Mouse (Mus musculus) liver, embryonic 14.5 days (tissue): Measurements from ENCODE around the gene A630095N17Rik. TPM values are rescaled to one million over a fixed set of nuclear protein-coding genes. Genes with fewer than 3 reads are reported as not detected.

Experiments used
- ATAC-seq: fragments of 200-750 bp; cut with Nextera tagmentation; 2 replicates; pipeline ENCODE4 v1.8.0; 2017; ENCODE audit warnings: moderate number of reproducible peaks, mild to moderate bottlenecking, moderate library complexity; ENCODE audit not compliant: insufficient read depth
- DNase-seq, 3 experiments: peaks; one replicate each; pipeline ENCODE4 v3.0.0-alpha.2; 2012 to 2013; ENCODE audit warnings: low read depth in 3 of 3, low spot score in 3 of 3
- H3K27ac ChIP-seq: fragments of 300-500 bp; sonication (generic); 2 replicates; pipeline ENCODE4 v1.5.1; 2014; ENCODE audit warnings: moderate library complexity, mild to moderate bottlenecking, control low read depth, inconsistent platforms
- H3K27me3 ChIP-seq: fragments of 300-500 bp; sonication (generic); 2 replicates; pipeline ENCODE4 v1.6.1; 2014; ENCODE audit warnings: mild to moderate bottlenecking, low read length, moderate library complexity; ENCODE audit not compliant: control insufficient read depth, insufficient read depth
- H3K36me3 ChIP-seq: fragments of 300-500 bp; sonication (generic); replicated peaks from 2 replicates; pipeline ENCODE4 v1.6.1; 2014; ENCODE audit warnings: low read depth; ENCODE audit not compliant: control insufficient read depth, insufficient read depth
- H3K4me1 ChIP-seq, 2 experiments: fragments of 200-500 bp in 1 of 2; fragments of 300-500 bp in 1 of 2; sonication (generic) in 1 of 2; replicated peaks; 2 replicates each; pipeline ENCODE4 v1.6.1; 2012 to 2014; ENCODE audit warnings: antibody characterized with exemption in 1 of 2, inconsistent platforms in 1 of 2, low read length in 1 of 2; ENCODE audit not compliant: control insufficient read depth in 2 of 2, insufficient read depth in 2 of 2
- H3K4me2 ChIP-seq: fragments of 300-500 bp; sonication (generic); 2 replicates; pipeline ENCODE4 v1.6.1; 2014; ENCODE audit warnings: low read depth, mild to moderate bottlenecking, control low read depth, moderate library complexity
- H3K4me3 ChIP-seq, 2 experiments: fragments of 200-500 bp in 1 of 2; fragments of 300-500 bp in 1 of 2; sonication (generic) in 1 of 2; 2 replicates each; pipeline ENCODE4 v1.5.1; 2012 to 2014; ENCODE audit warnings: low read depth in 2 of 2, low read length in 2 of 2, mild to moderate bottlenecking in 2 of 2, control low read depth in 1 of 2, inconsistent platforms in 1 of 2, moderate library complexity in 1 of 2; ENCODE audit not compliant: insufficient read depth in 1 of 2
- H3K9ac ChIP-seq: fragments of 300-500 bp; sonication (generic); replicated peaks from 2 replicates; pipeline ENCODE4 v1.6.1; 2014; ENCODE audit warnings: mild to moderate bottlenecking, control low read depth, moderate library complexity
- H3K9me3 ChIP-seq: fragments of 300-500 bp; sonication (generic); 2 replicates; pipeline ENCODE4 v1.6.1; 2016; ENCODE audit warnings: low read length, mixed read lengths; ENCODE audit not compliant: control insufficient read depth
- CTCF ChIP-seq: IDR thresholded peaks from 2 replicates; pipeline ENCODE4 v1.5.1; 2016; ENCODE audit warnings: antibody characterized with exemption, low read depth, control low read depth
- EP300 ChIP-seq: IDR thresholded peaks from 2 replicates; pipeline ENCODE4 v1.6.1; 2016; ENCODE audit warnings: antibody characterized with exemption, low read depth
- WGBS: fragments of 180-500 bp; shearing (Covaris S2); extraction: QIAGEN DNeasy Blood & Tissue Kit; methylation state at CpG from one replicate; pipeline ENCODE4 v1.1.7; 2014; ENCODE audit not compliant: insufficient replicate concordance; 5-methylcytosine and 5-hydroxymethylcytosine counted together
- polyA plus RNA-seq, 2 experiments: library from polyadenylated mRNA; depleted of rRNA in 1 of 2; stranded (reverse) in 1 of 2; unstranded in 1 of 2; fragments of >200 nt; fragmentation: Nextera tagmentation in 1 of 2; extraction: Ambion mirVana in 1 of 2; gene quantifications; 2 replicates each; pipeline versions ENCODE4 v1.2.1 to v1.2.3; 2012 to 2014

A630095N17Rik gene
- polyA plus RNA-seq, 2 experiments, result 0.22 TPM; not detected in 1

DNA sequence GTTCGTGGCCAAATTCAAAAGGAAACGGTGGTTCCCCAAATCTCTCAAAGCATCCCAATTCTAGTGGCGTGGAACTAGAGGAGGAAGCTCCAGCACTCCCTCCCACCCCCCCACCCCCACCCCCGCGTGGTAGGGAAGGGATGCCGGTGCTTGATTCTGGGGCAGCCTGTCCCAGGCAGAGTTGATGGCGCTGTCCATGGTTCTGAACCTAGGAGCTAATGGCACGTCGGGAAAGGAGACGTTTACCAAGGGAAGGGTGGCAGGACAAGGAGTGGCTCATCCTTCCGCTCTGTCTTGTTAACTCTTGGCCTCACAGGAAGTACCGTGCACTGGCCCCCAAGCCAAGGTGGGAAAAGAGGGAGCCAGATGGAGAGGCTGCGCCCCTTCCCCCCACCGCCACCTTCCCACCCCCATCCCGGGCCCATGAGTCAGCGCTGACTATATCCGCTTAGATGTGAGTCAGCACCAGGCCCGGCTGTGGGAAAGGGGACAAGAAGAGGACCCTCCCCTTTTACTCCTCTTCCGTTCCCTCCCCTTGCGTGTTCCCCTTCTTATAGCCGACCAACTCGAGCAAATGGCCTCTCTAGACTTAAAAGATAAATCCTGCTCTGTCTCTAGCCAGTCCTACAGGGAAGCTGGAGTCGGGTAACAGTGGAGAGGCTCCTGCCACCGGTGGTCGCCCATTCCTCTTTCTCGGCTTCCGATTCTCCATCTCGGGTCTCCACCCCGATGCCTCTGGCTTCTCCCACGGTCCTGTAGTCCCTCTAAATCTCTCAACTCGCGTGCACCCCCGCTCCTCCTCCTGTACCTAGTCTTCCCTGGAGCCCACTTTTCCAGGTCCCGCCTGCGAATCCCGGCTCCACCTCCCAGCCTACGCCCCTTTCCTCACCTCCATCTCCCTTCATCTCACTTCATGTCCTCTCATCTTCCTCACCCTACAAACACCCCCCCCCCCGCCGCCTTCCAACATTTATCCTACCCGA is 31.4 kb upstream of the A630095N17Rik start:
- ATAC-seq, result no peak
- no peak overlapping the region for H3K4me3 ChIP-seq

DNA sequence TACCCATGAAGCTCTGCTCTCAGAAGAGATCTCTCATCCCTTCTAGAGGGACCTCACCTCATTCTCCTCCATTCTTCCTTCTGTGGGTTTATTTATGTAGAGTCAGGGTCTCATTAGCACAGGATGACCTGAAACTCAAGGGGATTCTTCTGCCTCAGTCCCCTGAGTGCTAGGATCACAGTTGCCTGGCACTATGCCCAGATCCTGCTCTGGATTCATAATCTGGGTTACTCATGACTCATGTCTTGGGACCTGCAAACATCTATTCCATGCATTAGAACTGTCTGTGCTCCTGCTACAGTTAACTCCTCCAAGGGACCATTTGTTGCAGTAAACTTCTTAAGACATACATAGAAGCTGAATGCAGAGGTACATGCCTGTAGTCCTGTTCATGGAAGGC is 29.4 kb upstream of the A630095N17Rik start:
- H3K27me3 ChIP-seq, result peaks cover 27% of the 10 kb centered on the region
- no peak overlapping the region for H3K9ac ChIP-seq
- H3K4me2 ChIP-seq, result no peak overlapping the region
- no peaks in the 10 kb centered on the region for H3K36me3 ChIP-seq
- no peak overlapping the region for H3K4me3 ChIP-seq
- no peaks in the 10 kb centered on the region for H3K9me3 ChIP-seq
- no peak for ATAC-seq
- DNase-seq, result no peak
- H3K27ac ChIP-seq, result no peak overlapping the region
- no peaks in the 10 kb centered on the region for H3K4me1 ChIP-seq
- TF ChIP-seq EP300, result no peak
- TF ChIP-seq CTCF, result no peak

More for the DNA sequence above, 31.4 kb upstream of the A630095N17Rik start:
- Histone ChIP-seq H3K4me1 (no peaks in the 10 kb centered on the region), H3K9ac (no peak overlapping the region), H3K27ac (no peak overlapping the region), H3K4me2 (no peak overlapping the region), H3K9me3 (no peaks in the 10 kb centered on the region), H3K36me3 (no peaks in the 10 kb centered on the region), H3K27me3 (peaks cover 28% of the 10 kb centered on the region)
- peak; percentile 45 to 56 (median 53) for DNase-seq
- 2% methylated on average over 40 of the region's 40 CpGs for WGBS
- TF ChIP-seq EP300, result no peak
- no peak for TF ChIP-seq CTCF

- H3K9ac ChIP-seq, result no peak overlapping the region
- H3K27ac ChIP-seq, result no peak overlapping the region
- H3K4me2 ChIP-seq, result no peak overlapping the region
- H3K9me3 ChIP-seq, result no peaks in the 10 kb centered on the region
- H3K36me3 ChIP-seq, result no peaks in the 10 kb centered on the region
- TF ChIP-seq EP300 (no peak), CTCF (no peak)
- no peak overlapping the region for H3K4me3 ChIP-seq
- H3K4me1 ChIP-seq, result peaks cover 0 to 3% of the 10 kb centered on the region in 2 experiments; a peak in 2 of 4 replicates
- no peaks in the 10 kb centered on the region for H3K27me3 ChIP-seq
- ATAC-seq (no peak), DNase-seq (no peak)
- 46% methylated on average over 10 of the region's 10 CpGs for WGBS
These were observed 23.7 kb upstream of the A630095N17Rik start for GRCm38 (mm10) chr1:75255516-75256046.

- TF ChIP-seq EP300 (no peak), CTCF (no peak)
- Histone ChIP-seq H3K27me3 (no peaks in the 10 kb centered on the region), H3K27ac (no peak overlapping the region), H3K4me3 (no peak overlapping the region), H3K4me1 (peaks cover 0 to 3% of the 10 kb centered on the region in 2 experiments; a peak in 2 of 4 replicates), H3K4me2 (no peak overlapping the region), H3K36me3 (no peaks in the 10 kb centered on the region), H3K9ac (no peak overlapping the region), H3K9me3 (no peaks in the 10 kb centered on the region)
- 68% methylated on average over 8 of the region's 8 CpGs for WGBS
- ATAC-seq, result no peak
- no peak for DNase-seq
These were observed 22.7 kb upstream of the A630095N17Rik start for GRCm38 (mm10) chr1:75254625-75255013.
